Mouse (Mus musculus) gastrocnemius, adult 18-20 months (tissue): ENCODE data around the gene Pgpep1. TPM values are rescaled to one million over a fixed set of nuclear protein-coding genes. Genes with fewer than 3 reads are reported as not detected.

Experiments
- total RNA-seq, 2 experiments: library from RNA; stranded (reverse); gene quantifications; 2 replicates each; pipeline ENCODE4 v1.2.3; 2021

Pgpep1 gene
- total RNA-seq, 2 experiments from 2014 or later, result 11.9 to 13.7 TPM

Other genes with a start within 250 kb of the Pgpep1 start
- gene Crtc1, start 220.8 kb downstream of the Pgpep1 start, total RNA-seq, result 1 to 10 TPM; 7.7 to 8.4 TPM
- 1 to 10 TPM; 7.7 to 8.3 TPM for gene Klhl26, start 183.4 kb downstream of the Pgpep1 start, total RNA-seq
- not detected for gene Tmem59l, start 173.0 kb downstream of the Pgpep1 start, total RNA-seq
- gene Crlf1, start 167.2 kb downstream of the Pgpep1 start, total RNA-seq, result 1 to 10 TPM; 2.8 to 2.9 TPM
- 100 to 1,000 TPM; 170 TPM for gene Rex1bd, start 153.6 kb downstream of the Pgpep1 start, total RNA-seq
- 100 to 1,000 TPM; 841 to 913 TPM for gene Uba52, start 149.6 kb downstream of the Pgpep1 start, total RNA-seq
- gene Fkbp8, start 132.7 kb downstream of the Pgpep1 start, total RNA-seq, result 100 to 1,000 TPM; 103 to 105 TPM
- gene Kxd1, start 132.4 kb downstream of the Pgpep1 start, total RNA-seq, result 10 to 100 TPM; 76.3 to 80.6 TPM
- gene Ell, start 120.9 kb downstream of the Pgpep1 start, total RNA-seq, result 10 to 100 TPM; 12.5 to 21.8 TPM
- gene Isyna1, start 66.0 kb downstream of the Pgpep1 start, total RNA-seq, result 1 to 10 TPM; 2.6 to 3.2 TPM
- 10 to 100 TPM; 11.6 to 19.4 TPM for gene Ssbp4, start 51.5 kb downstream of the Pgpep1 start, total RNA-seq
- gene Lrrc25, start 44.2 kb downstream of the Pgpep1 start, total RNA-seq, result under 1 TPM; 0.23 to 0.64 TPM
- under 1 TPM; 0.16 to 0.21 TPM for gene Gdf15, start 27.9 kb downstream of the Pgpep1 start, total RNA-seq
- gene Lsm4, start 12.9 kb upstream of the Pgpep1 start, total RNA-seq, result 10 to 100 TPM; 65.4 to 70.3 TPM
- 10 to 100 TPM; 41.6 to 68.4 TPM for gene Jund, start 38.6 kb upstream of the Pgpep1 start, total RNA-seq
- not detected for gene Iqcn, start 43.1 kb upstream of the Pgpep1 start, total RNA-seq
- not detected for gene Gm3336, start 58.2 kb upstream of the Pgpep1 start, total RNA-seq
- gene Pde4c, start 63.3 kb upstream of the Pgpep1 start, total RNA-seq, result 1 to 10 TPM; 1.3 to 1.6 TPM
- 10 to 100 TPM; 32.5 to 36.5 TPM for gene Rab3a, start 94.3 kb upstream of the Pgpep1 start, total RNA-seq
- 10 to 100 TPM; 19.9 to 20.9 TPM for gene Mpv17l2, start 100.6 kb upstream of the Pgpep1 start, total RNA-seq
- gene Pik3r2, start 116.3 kb upstream of the Pgpep1 start, total RNA-seq, result 10 to 100 TPM; 13.3 to 15.1 TPM
- gene Mast3, start 144.7 kb upstream of the Pgpep1 start, total RNA-seq, result 1 to 10 TPM; 2.7 TPM
- gene Il12rb1, start 148.1 kb upstream of the Pgpep1 start, total RNA-seq, result under 1 TPM in 1 of 2 experiments, not detected in 1; 0.07 TPM
- 100 to 1,000 TPM in 1 of 2 experiments, 10 to 100 TPM in 1; 58.3 to 202 TPM for gene Arrdc2, start 179.3 kb upstream of the Pgpep1 start, total RNA-seq
- 10 to 100 TPM; 18.2 to 21.1 TPM for gene Kcnn1, start 202.9 kb upstream of the Pgpep1 start, total RNA-seq
- gene Ccdc124, start 213.5 kb upstream of the Pgpep1 start, total RNA-seq, result 10 to 100 TPM; 72.6 to 76.5 TPM
- under 1 TPM in 1 of 2 experiments, not detected in 1; 0.07 TPM for gene Slc5a5, start 232.4 kb upstream of the Pgpep1 start, total RNA-seq
- gene Rpl18a, start 237.0 kb upstream of the Pgpep1 start, total RNA-seq, result 1,000 to 10,000 TPM; 1,014 to 1,053 TPM
- gene Map1s, start 245.5 kb upstream of the Pgpep1 start, total RNA-seq, result 10 to 100 TPM in 1 of 2 experiments, 1 to 10 TPM in 1; 9.4 to 13.7 TPM